Mouse (Mus musculus): ENCODE measurements around the gene Gm20388. TPM values are rescaled to one million over a fixed set of nuclear protein-coding genes. Genes with fewer than 3 reads are reported as not detected.

Gene Gm20388
- total and polyA plus RNA-seq, 3 experiments, result 0.02 to 0.05 TPM; not detected in 1

- H3K36me3 ChIP-seq (replicated peaks), result no peaks in the 10 kb centered on the region
- H3K27me3 ChIP-seq (ENCODE audit: insufficient read depth, low read length), result no peaks in the 10 kb centered on the region
- H3K4me1 ChIP-seq (ENCODE audit: insufficient read depth, low read depth, low read length), result no peaks in the 10 kb centered on the region
- TF ChIP-seq GATA1 (IDR thresholded peaks at IDR 0.05; ENCODE audit: borderline replicate concordance, low read length), result no peak
- no peak for TF ChIP-seq GATA2 (IDR thresholded peaks at IDR 0.05; ENCODE audit: borderline replicate concordance, low read depth, low read length)
- no peak for TF ChIP-seq TAL1 (conservative IDR thresholded peaks at IDR 0.05; ENCODE audit: low read depth, low read length)
- TF ChIP-seq CTCF (IDR thresholded peaks at IDR 0.05; ENCODE audit: low read depth, low read length), result no peak
- TF ChIP-seq POLR2AphosphoS5 (IDR thresholded peaks at IDR 0.05; ENCODE audit: insufficient replicate concordance, low read depth, low read length), result no peak
- DNase-seq (ENCODE audit: low spot score) (no peak), ATAC-seq (ENCODE audit: extremely low read depth, insufficient number of reproducible peaks, low FRiP score, poor library complexity, severe bottlenecking) (no peak)
- H3K4me3 ChIP-seq (ENCODE audit: low read depth, low read length), result no peak overlapping the region
- H3K9me3 ChIP-seq (replicated peaks), result peaks cover 24% of the 10 kb centered on the region
Observed at GRCm38 (mm10) chr8:120692934-120693333, 782.3 kb downstream of the Gm20388 start.

DNA sequence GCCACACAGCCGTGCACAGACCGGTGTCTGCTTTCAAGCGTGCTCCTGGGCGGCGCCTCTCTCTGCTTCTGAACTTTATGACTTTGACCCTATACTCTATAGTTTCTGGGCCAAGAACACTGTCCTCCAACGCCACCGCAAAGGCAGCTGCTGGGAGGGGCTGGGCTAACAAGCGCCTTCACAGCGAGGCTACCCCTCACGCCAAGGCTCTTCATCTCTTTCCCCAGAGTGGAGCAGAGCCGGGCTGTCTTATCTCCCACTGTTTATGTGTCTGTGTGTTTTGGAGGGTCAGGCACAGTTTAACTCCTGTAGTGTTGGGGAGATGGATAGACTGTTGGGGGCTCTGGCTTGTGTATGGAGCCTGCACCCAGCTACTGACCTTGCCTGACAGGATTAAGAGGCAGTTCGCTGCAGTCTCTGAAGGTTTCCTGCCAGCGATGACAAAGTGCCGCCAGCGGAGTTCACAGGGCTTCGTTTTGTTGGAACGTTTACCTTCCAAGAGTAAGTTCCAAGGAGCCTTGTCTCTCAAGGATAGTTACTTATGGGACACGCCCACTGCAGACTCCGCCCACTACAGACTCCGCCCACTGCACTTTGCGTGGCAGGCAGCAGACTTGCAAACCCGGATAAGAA lies 783.3 kb downstream of the Gm20388 start:
- ATAC-seq (ENCODE audit: extremely low read depth, insufficient number of reproducible peaks, low FRiP score, poor library complexity, severe bottlenecking) (no peak), DNase-seq (ENCODE audit: low spot score) (no peak)
- no peaks in the 10 kb centered on the region for H3K36me3 ChIP-seq (replicated peaks)
- no peak overlapping the region for H3K4me3 ChIP-seq (ENCODE audit: low read depth, low read length)
- no peak for TF ChIP-seq POLR2AphosphoS5 (IDR thresholded peaks at IDR 0.05; ENCODE audit: insufficient replicate concordance, low read depth, low read length)
- no peak for TF ChIP-seq CTCF (IDR thresholded peaks at IDR 0.05; ENCODE audit: low read depth, low read length)
- no peak for TF ChIP-seq GATA2 (IDR thresholded peaks at IDR 0.05; ENCODE audit: borderline replicate concordance, low read depth, low read length)
- TF ChIP-seq GATA1 (IDR thresholded peaks at IDR 0.05; ENCODE audit: borderline replicate concordance, low read length), result no peak
- TF ChIP-seq TAL1 (conservative IDR thresholded peaks at IDR 0.05; ENCODE audit: low read depth, low read length), result no peak
- peaks cover 24% of the 10 kb centered on the region for H3K9me3 ChIP-seq (replicated peaks)
- no peaks in the 10 kb centered on the region for H3K4me1 ChIP-seq (ENCODE audit: insufficient read depth, low read depth, low read length)
- H3K27me3 ChIP-seq (ENCODE audit: insufficient read depth, low read length), result no peaks in the 10 kb centered on the region

- Histone ChIP-seq H3K27me3 (ENCODE audit: insufficient read depth, low read length) (no peaks in the 10 kb centered on the region), H3K9me3 (replicated peaks) (peaks cover 25% of the 10 kb centered on the region), H3K4me3 (ENCODE audit: low read depth, low read length) (no peak overlapping the region), H3K36me3 (replicated peaks) (no peaks in the 10 kb centered on the region), H3K4me1 (ENCODE audit: insufficient read depth, low read depth, low read length) (no peaks in the 10 kb centered on the region)
- no peak for DNase-seq (ENCODE audit: low spot score)
- TF ChIP-seq TAL1 (conservative IDR thresholded peaks at IDR 0.05; ENCODE audit: low read depth, low read length) (no peak), GATA2 (IDR thresholded peaks at IDR 0.05; ENCODE audit: borderline replicate concordance, low read depth, low read length) (no peak), GATA1 (IDR thresholded peaks at IDR 0.05; ENCODE audit: borderline replicate concordance, low read length) (no peak), CTCF (IDR thresholded peaks at IDR 0.05; ENCODE audit: low read depth, low read length) (no peak), POLR2AphosphoS5 (IDR thresholded peaks at IDR 0.05; ENCODE audit: insufficient replicate concordance, low read depth, low read length) (no peak)
- ATAC-seq (ENCODE audit: extremely low read depth, insufficient number of reproducible peaks, low FRiP score, poor library complexity, severe bottlenecking), result no peak
Observed at GRCm38 (mm10) chr8:120696401-120697153, 785.9 kb downstream of the Gm20388 start.

DNA sequence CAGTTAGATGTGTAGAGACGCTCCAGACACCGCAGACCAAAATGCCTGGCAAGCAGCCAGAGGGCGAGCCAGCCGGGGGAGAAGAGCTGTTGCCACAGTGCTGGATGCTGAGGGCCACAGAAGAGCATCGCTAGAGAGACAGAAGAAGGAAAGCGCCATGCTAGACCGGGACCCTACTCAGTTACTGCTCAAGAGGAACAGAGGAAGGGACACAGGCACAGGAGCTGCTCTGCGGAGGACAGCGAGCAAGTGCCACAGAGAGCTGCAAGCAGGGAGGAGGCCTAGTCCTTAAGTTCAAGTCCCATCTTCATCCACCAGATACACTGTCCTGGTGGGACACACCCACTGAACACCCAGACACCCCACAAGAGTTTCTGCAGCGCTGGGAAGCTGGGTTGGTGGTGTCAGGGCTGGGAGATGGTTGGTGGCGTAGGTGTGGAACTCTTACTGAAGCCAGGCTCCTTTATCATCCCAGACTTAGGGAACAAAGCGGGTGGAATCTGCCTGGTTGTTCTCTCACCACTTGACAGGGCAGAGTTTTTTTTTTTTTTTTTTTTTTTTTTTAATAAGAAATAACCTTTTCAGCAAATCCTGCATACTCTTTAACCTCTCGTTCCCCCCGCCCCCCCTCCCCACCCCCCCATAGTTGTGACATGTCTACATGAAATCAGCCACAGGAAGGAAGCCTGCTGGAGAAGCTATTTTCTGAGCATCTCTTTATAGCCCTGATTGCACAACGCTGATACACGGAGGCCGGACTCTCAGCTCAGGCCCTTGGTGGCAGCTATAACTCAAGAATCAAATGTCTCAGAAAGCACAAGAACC lies 786.7 kb downstream of the Gm20388 start:
- no peak overlapping the region for H3K4me3 ChIP-seq (ENCODE audit: low read depth, low read length)
- H3K9me3 ChIP-seq (replicated peaks), result peaks cover 28% of the 10 kb centered on the region
- ATAC-seq (ENCODE audit: extremely low read depth, insufficient number of reproducible peaks, low FRiP score, poor library complexity, severe bottlenecking), result no peak
- DNase-seq (ENCODE audit: low spot score), result no peak
- no peaks in the 10 kb centered on the region for H3K27me3 ChIP-seq (ENCODE audit: insufficient read depth, low read length)
- TF ChIP-seq TAL1 (conservative IDR thresholded peaks at IDR 0.05; ENCODE audit: low read depth, low read length) (no peak), CTCF (IDR thresholded peaks at IDR 0.05; ENCODE audit: low read depth, low read length) (no peak), GATA1 (IDR thresholded peaks at IDR 0.05; ENCODE audit: borderline replicate concordance, low read length) (no peak), POLR2AphosphoS5 (IDR thresholded peaks at IDR 0.05; ENCODE audit: insufficient replicate concordance, low read depth, low read length) (no peak), GATA2 (IDR thresholded peaks at IDR 0.05; ENCODE audit: borderline replicate concordance, low read depth, low read length) (no peak)
- no peaks in the 10 kb centered on the region for H3K36me3 ChIP-seq (replicated peaks)
- no peaks in the 10 kb centered on the region for H3K4me1 ChIP-seq (ENCODE audit: insufficient read depth, low read depth, low read length)

- Histone ChIP-seq H3K36me3 (replicated peaks) (no peaks in the 10 kb centered on the region), H3K4me3 (ENCODE audit: low read depth, low read length) (no peak overlapping the region), H3K4me1 (ENCODE audit: insufficient read depth, low read depth, low read length) (no peaks in the 10 kb centered on the region), H3K9me3 (replicated peaks) (peaks cover 28% of the 10 kb centered on the region), H3K27me3 (ENCODE audit: insufficient read depth, low read length) (no peaks in the 10 kb centered on the region)
- ATAC-seq (ENCODE audit: extremely low read depth, insufficient number of reproducible peaks, low FRiP score, poor library complexity, severe bottlenecking) (no peak), DNase-seq (ENCODE audit: low spot score) (no peak)
- no peak; the same call in 1 of the 2 replicates for TF ChIP-seq CTCF (IDR thresholded peaks at IDR 0.05; ENCODE audit: low read depth, low read length)
- no peak for TF ChIP-seq GATA1 (IDR thresholded peaks at IDR 0.05; ENCODE audit: borderline replicate concordance, low read length)
- TF ChIP-seq TAL1 (conservative IDR thresholded peaks at IDR 0.05; ENCODE audit: low read depth, low read length), result no peak
Observed at GRCm38 (mm10) chr8:120697979-120698272, 787.3 kb downstream of the Gm20388 start.

GRCm38 (mm10) chr8:120698426-120698825 lies 787.8 kb downstream of the Gm20388 start:
- Histone ChIP-seq H3K4me3 (ENCODE audit: low read depth, low read length) (no peak overlapping the region), H3K4me1 (ENCODE audit: insufficient read depth, low read depth, low read length) (no peaks in the 10 kb centered on the region), H3K9me3 (replicated peaks) (peaks cover 29% of the 10 kb centered on the region), H3K27me3 (ENCODE audit: insufficient read depth, low read length) (no peaks in the 10 kb centered on the region), H3K36me3 (replicated peaks) (no peaks in the 10 kb centered on the region)
- ATAC-seq (ENCODE audit: extremely low read depth, insufficient number of reproducible peaks, low FRiP score, poor library complexity, severe bottlenecking) (no peak), DNase-seq (ENCODE audit: low spot score) (no peak)
- TF ChIP-seq GATA1 (IDR thresholded peaks at IDR 0.05; ENCODE audit: borderline replicate concordance, low read length), result no peak
- TF ChIP-seq POLR2AphosphoS5 (IDR thresholded peaks at IDR 0.05; ENCODE audit: insufficient replicate concordance, low read depth, low read length), result no peak
- TF ChIP-seq TAL1 (conservative IDR thresholded peaks at IDR 0.05; ENCODE audit: low read depth, low read length), result no peak
- TF ChIP-seq GATA2 (IDR thresholded peaks at IDR 0.05; ENCODE audit: borderline replicate concordance, low read depth, low read length), result no peak
- no peak for TF ChIP-seq CTCF (IDR thresholded peaks at IDR 0.05; ENCODE audit: low read depth, low read length)

Measured in G1E (cell line).